Mouse (Mus musculus): ENCODE results near the gene Prcc.
A peak's percentile ranks its signal among the peaks of the same experiment; 100 is the strongest.

Gene Prcc

GRCm38 (mm10) chr3:87885281-87886003 lies at the start of gene Prcc:
Gene Prcc (minus strand): TSS chr3:87885608.
- DNase-seq (ENCODE audit: low spot score in 2 of 2) = peak; percentile 59 to 82

- no peak for DNase-seq (ENCODE audit: low spot score in 2 of 2)
Measured at GRCm38 (mm10) chr3:87935201-87935600, 49.8 kb upstream of the Prcc start.

GRCm38 (mm10) chr3:87934501-87934900 lies 49.1 kb upstream of the Prcc start:
- no peak for DNase-seq (ENCODE audit: low spot score in 2 of 2)

- DNase-seq (ENCODE audit: low spot score in 2 of 2) = no peak
Measured at GRCm38 (mm10) chr3:87934026-87934425, 48.6 kb upstream of the Prcc start.

- peak; percentile 95 to 96 for DNase-seq (ENCODE audit: low spot score in 2 of 2)
Measured at GRCm38 (mm10) chr3:87930078-87930795, 44.8 kb upstream of the Prcc start, which contains the start of the genes Isg20l2 and Rrnad1. Gene Isg20l2 (plus strand): TSS chr3:87930314. Gene Rrnad1 (minus strand): TSS chr3:87930717.

- no peak for DNase-seq (ENCODE audit: low spot score in 2 of 2)
Measured at GRCm38 (mm10) chr3:87929341-87930077, 44.1 kb upstream of the Prcc start.

GRCm38 (mm10) chr3:87927452-87927851 lies 42.0 kb upstream of the Prcc start:
- no peak for DNase-seq (ENCODE audit: low spot score in 2 of 2)

GRCm38 (mm10) chr3:87924996-87925395 lies 39.6 kb upstream of the Prcc start:
- DNase-seq (ENCODE audit: low spot score in 2 of 2) = no peak

- DNase-seq (ENCODE audit: low spot score in 2 of 2) = no peak
Measured at GRCm38 (mm10) chr3:87920270-87920943, 35.0 kb upstream of the Prcc start.

GRCm38 (mm10) chr3:87919336-87920108 lies 34.1 kb upstream of the Prcc start, which contains the start of gene Mrpl24:
Gene Mrpl24 (plus strand): TSS chr3:87919506.
- DNase-seq (ENCODE audit: low spot score in 2 of 2) = peak in 1 of 2 experiments; percentile 67

- no peak for DNase-seq (ENCODE audit: low spot score in 2 of 2)
Measured at GRCm38 (mm10) chr3:87918551-87918950, 33.1 kb upstream of the Prcc start.

GRCm38 (mm10) chr3:87916990-87917389 lies 31.6 kb upstream of the Prcc start:
- DNase-seq (ENCODE audit: low spot score in 2 of 2) = no peak

GRCm38 (mm10) chr3:87913891-87914290 lies 28.5 kb upstream of the Prcc start:
- DNase-seq (ENCODE audit: low spot score in 2 of 2) = no peak

- no peak for DNase-seq (ENCODE audit: low spot score in 2 of 2)
Measured at GRCm38 (mm10) chr3:87913491-87913890, 28.1 kb upstream of the Prcc start.

- DNase-seq (ENCODE audit: low spot score in 2 of 2) = peak in 1 of 2 experiments; percentile 64
Measured at GRCm38 (mm10) chr3:87910573-87911141, 25.2 kb upstream of the Prcc start.

- DNase-seq (ENCODE audit: low spot score in 2 of 2) = no peak
Measured at GRCm38 (mm10) chr3:87909874-87910273, 24.5 kb upstream of the Prcc start.

GRCm38 (mm10) chr3:87909381-87909780 lies 24.0 kb upstream of the Prcc start:
- no peak for DNase-seq (ENCODE audit: low spot score in 2 of 2)

GRCm38 (mm10) chr3:87907906-87908305 lies 22.5 kb upstream of the Prcc start:
- DNase-seq (ENCODE audit: low spot score in 2 of 2) = no peak

GRCm38 (mm10) chr3:87906981-87907857 lies 21.8 kb upstream of the Prcc start:
- no peak for DNase-seq (ENCODE audit: low spot score in 2 of 2)
